Mouse (Mus musculus): ENCODE measurements at regions not wholly inside any gene's neighbourhood (a gene's known extent, or its start where the extent isn't known, plus 50 kb on each side); places are given as distances from the start of the nearest gene placed in this dataset.

DNA sequence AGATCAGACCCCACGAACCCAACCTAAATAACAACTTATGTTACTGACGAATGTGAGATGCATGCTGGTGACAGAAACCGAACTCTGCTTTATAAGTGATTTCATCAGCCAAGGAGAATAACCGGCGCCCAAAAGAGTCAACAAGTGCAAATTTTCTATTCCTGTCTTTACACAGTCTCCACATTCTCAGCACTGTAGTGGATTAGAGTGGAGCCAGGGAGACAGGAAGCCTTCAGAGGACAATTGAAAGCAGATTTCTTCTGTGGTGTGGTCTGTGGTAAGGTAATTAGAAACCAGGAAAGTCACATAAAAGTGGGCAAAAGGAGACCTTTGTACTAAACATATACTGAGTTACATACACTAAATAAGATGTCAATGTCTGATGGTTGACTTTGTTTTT, 68.0 kb upstream of the Gm34302 start:
- intact Hi-C loops (cut with DNase I), result no loop called here
- no peak for DNase-seq

DNA sequence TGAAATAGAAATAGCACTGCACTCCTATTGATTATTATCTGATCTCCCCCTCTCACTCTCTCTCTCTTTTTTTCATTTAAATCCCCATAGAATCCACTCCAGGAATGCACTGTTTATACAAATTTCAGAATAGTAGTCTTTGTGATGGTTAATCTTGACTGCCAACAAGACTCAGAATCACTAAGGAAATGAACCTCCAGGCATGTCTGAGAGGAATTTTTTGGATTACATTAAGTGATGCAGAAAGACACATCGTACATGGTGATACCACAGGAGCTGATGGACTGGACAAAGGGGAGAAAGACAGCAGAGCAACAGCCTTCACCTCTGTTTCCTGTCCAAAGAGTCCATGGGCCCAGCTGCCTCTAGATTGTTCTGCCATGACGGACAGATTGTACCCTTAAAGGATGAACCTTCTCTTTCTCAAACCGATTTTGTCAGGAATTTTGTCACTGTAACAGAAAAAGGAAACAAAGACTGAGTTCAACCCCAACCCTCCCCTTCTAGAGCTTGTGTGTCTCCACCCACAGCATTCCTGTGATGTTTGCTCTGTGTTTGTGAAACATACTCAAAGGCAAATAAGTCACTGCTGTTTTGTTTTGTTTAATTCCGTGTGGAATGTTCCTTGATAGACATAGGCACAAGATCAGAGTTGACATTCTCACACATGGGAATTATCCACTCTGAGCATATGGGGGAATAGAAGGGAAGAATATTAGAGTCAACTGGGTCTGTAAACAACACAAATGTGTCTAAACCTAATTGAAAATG, 59.1 kb upstream of the Gm34302 start:
- DNase-seq, result no peak
- intact Hi-C loops (cut with DNase I), result no loop called here

- DNase-seq, result no peak
- intact Hi-C loops (cut with DNase I), result no loop called here
These were observed 55.2 kb upstream of the Gm34302 start for GRCm38 (mm10) chr3:63538881-63539280.

DNA sequence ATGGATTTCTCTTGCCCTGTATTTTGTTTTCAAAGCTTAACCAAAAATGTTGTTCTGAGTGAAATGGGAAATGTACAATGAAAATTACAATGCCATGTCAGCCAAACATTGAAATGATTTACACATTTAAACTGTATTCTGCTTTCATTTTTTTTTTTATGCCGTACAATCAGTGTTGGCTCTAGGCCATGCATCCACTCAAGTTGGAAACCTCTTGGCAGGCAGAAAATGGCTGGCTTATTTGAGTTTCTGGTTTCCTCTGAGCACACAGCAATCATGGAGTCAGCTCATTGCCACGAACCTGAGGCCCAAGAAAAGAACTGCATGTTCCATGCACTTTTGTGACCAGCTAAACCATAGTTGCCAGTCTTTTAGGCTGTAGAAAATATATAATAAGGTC, 50.5 kb upstream of the Gm34302 start:
- intact Hi-C loops (cut with DNase I), result no loop called here
- no peak for DNase-seq

Measured in left cerebral cortex, postnatal 4 days (tissue).